Mouse (Mus musculus) 3T3-L1 (cell line): ENCODE data around the gene Car11.

ENCODE experiments used
- DNase-seq: peaks from one replicate; pipeline ENCODE4 v3.0.0-alpha.2; 2015; ENCODE audit warnings: low read depth, low spot score

Car11 gene

GRCm38 (mm10) chr7:45710477-45711191 is 11.0 kb downstream of the Car11 start:
- DNase-seq, result no peak

GRCm38 (mm10) chr7:45711316-45712021 is 11.8 kb downstream of the Car11 start:
- DNase-seq, result no peak

- no peak for DNase-seq
Measured at GRCm38 (mm10) chr7:45712022-45712757, 12.5 kb downstream of the Car11 start.

- no peak for DNase-seq
Measured at GRCm38 (mm10) chr7:45713396-45713795, 13.8 kb downstream of the Car11 start.

- no peak for DNase-seq
Measured at GRCm38 (mm10) chr7:45713881-45714520, 14.4 kb downstream of the Car11 start.

- peak; percentile 43 for DNase-seq
Measured at GRCm38 (mm10) chr7:45714630-45715089, 15.0 kb downstream of the Car11 start.

- DNase-seq, result peak; percentile 98
Measured at GRCm38 (mm10) chr7:45715090-45715708, 15.6 kb downstream of the Car11 start, which contains the start of gene Rpl18. Gene Rpl18, plus strand, starts transcription at chr7:45715457.

DNA sequence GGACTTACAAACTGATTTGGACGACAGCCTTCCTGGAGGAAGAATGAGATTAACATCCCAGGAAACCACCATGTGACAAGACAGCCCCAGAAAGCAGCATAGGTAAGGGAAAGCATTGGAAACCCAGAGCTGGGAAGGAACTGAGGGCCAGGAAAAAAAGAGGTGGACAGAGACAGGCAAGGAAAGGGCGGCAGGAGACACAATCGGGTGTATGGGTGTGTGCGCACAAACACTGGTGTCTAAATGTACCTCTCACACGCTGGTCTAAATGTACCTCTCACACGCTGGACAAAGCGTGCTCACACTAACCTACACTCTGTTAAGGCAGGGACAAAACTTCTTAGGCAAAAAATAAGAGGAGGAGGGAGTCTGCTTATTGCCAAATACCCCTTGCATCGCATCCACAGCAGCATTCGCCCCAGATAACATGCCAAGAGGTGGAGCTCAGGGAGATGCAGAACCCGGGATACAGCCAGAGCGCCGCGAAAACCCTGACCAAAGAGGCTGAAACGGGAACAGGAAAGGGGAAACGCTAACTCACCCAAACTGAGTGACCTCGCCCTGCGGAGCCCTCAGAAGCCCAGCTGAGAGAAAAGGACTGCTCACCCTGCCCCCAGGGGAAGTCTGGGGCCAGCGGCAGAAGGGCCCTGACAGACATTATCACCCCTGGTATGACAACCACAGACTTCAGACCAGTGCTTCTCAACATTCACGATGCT is 16.3 kb downstream of the Car11 start:
- DNase-seq, result no peak

DNA sequence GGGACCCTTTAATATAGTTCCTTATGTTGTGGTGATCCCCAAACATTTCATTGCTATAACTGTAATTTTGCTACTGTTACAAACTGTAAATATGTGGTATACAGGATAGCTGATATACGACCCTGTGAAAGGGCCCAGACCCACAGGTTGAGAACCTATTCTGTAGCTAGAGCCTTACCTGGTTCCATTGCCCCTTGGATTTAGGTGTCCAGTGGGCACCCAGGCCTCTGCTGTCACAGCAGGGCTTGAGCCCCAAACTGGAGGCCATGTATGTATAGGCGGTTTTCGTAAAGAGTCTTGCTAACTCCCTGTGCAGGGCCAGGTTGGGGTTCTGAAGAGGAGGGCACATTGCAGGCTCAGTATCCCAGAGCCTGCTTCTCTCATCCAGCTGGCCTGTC is 16.8 kb downstream of the Car11 start:
- no peak for DNase-seq

- DNase-seq, result no peak
Measured at GRCm38 (mm10) chr7:45716952-45717917, 17.6 kb downstream of the Car11 start.

- DNase-seq, result peak; percentile 94
Measured at GRCm38 (mm10) chr7:45717918-45718297, 18.3 kb downstream of the Car11 start, which contains the start of gene Sphk2. Gene Sphk2, minus strand, starts transcription at chr7:45718002.

DNA sequence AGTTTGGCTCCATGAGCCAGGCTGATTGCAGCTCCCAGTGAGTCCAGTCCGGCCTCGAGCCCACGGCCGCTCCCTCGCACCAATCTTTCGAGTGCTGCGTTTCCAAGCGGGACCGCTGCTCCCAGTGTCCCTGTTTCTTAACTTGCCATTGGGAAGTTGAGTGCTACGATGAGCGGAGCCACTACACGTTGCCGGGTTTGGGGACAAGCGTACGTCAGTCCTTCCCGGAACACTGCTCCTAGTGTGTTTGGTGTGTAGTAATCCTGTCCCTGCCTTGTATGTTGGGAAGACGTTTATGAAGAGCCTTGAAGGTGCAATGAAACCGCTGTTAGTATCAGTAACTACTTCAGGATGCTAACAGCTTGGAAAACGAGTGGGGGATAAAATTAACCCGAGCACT is 18.7 kb downstream of the Car11 start:
- peak; percentile 32 for DNase-seq

GRCm38 (mm10) chr7:45719180-45719579 is 19.5 kb downstream of the Car11 start:
- DNase-seq, result no peak

GRCm38 (mm10) chr7:45719738-45720412 is 20.2 kb downstream of the Car11 start:
- no peak for DNase-seq

GRCm38 (mm10) chr7:45720413-45721233 is 21.0 kb downstream of the Car11 start, which contains the start of gene Fam83e:
Gene Fam83e, plus strand, starts transcription at chr7:45721212.
- no peak for DNase-seq

DNA sequence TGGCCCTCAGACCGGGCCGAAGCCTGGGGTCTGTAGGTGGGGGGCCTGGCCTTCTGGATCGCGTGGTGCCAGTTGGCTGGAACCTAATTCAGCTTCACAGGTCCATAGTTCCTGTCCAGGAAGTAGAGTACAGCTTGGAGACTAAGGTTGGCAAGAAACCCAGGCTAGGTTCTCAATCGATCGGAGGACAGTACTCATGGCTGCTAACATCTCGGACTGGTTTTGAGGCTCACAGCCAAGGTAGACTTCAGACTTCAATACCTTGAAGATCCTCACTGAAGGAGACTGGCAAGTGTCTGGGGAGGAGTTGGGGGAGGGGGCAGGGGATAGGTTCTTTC is 21.6 kb downstream of the Car11 start:
- no peak for DNase-seq

DNA sequence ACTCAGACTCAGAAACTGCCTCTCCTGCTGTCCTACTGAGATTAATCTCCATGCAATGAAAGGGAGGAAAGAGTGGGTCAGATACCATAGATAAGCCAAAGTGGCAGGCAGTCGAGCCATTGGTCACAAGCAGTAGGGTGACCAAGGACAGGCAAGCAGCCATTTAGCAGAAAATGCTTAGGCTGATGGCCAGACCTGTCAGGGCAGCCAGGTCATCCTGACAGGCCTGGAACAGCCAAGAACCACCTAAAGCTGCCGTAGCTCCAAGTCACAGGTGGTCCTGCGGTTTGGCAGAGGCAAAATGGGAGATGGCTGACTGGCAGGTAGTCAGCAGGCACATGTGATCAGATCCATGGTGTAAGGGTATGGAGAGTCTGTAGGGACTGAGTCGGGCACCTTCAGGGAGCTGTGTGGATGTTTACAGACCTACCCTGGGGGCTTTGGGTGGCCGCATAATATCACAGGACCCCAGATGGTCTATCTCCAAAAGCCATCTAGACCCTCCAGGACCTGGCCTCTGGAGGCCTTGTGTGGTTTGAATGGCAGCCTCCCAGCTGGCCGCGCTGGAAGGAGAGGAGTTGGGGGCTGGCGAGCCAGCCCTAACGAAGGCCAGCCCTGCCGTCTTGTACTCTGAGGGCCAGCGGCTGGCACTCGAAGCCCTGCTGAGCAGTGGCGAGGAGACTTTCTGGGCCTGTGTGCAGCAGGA is 22.2 kb downstream of the Car11 start:
- DNase-seq, result no peak

DNA sequence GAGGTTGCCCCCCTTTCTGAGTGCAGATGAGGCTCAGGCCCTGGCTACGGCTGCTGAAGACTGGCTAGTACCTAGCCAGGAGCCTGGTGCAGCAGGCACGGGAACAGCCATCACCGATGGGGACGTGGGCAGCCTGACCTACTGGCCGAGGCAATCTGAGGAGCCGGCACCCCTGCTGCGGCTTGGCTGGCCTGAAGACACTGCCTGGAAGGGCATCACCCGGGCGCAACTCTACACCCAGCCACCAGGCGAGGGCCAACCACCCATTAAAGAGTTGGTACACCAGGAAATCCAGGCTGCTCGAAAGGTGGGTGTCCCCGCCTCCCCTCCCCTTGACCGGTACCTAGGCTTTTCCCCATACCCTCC is 22.7 kb downstream of the Car11 start:
- no peak for DNase-seq
